Mouse (Mus musculus) MEL (cell line): ENCODE data around the gene Tspyl4. TPM values are rescaled to one million over a fixed set of nuclear protein-coding genes. Genes with fewer than 3 reads are reported as not detected.

Source experiments
- DNase-seq: peaks from one replicate; pipeline ENCODE4 v3.0.0; 2011; ENCODE audit warnings: low read depth, low spot score
- H3K27ac ChIP-seq: 2 replicates; pipeline ENCODE4 v1.5.1; 2012; ENCODE audit warnings: low read depth, mild to moderate bottlenecking, control low read depth, low read length, moderate library complexity; ENCODE audit not compliant: control insufficient read depth
- H3K27me3 ChIP-seq, 2 experiments: fragments of 150-350 bp in 1 of 2; sonication (generic) in 1 of 2; 2 replicates each; pipeline ENCODE4 v1.6.1; 2012; ENCODE audit warnings: low read length in 2 of 2, mild to moderate bottlenecking in 2 of 2, improper control_type of control experiment in 1 of 2, moderate library complexity in 1 of 2; ENCODE audit not compliant: insufficient read depth in 2 of 2, control insufficient read depth in 1 of 2
- H3K36me3 ChIP-seq, 2 experiments: 2 replicates each; pipeline ENCODE4 v1.6.1; 2012 to 2014; ENCODE audit warnings: low read length in 2 of 2, improper control_type of control experiment in 1 of 2, inconsistent platforms in 1 of 2, mild to moderate bottlenecking in 1 of 2; ENCODE audit not compliant: insufficient read depth in 2 of 2, control insufficient read depth in 1 of 2
- H3K4me1 ChIP-seq, 2 experiments: fragments of 150-350 bp in 1 of 2; sonication (generic) in 1 of 2; 2 replicates each; pipeline ENCODE4 v1.6.1; 2012; ENCODE audit warnings: low read length in 2 of 2, improper control_type of control experiment in 1 of 2, mild to moderate bottlenecking in 1 of 2; ENCODE audit not compliant: insufficient read depth in 2 of 2, control insufficient read depth in 1 of 2
- H3K4me3 ChIP-seq, 2 experiments: fragments of 150-350 bp in 1 of 2; sonication (generic) in 1 of 2; 2 replicates each; pipeline ENCODE4 v1.5.1; 2012; ENCODE audit warnings: low read depth in 2 of 2, low read length in 2 of 2, mild to moderate bottlenecking in 2 of 2, moderate library complexity in 2 of 2, control low read depth in 1 of 2, improper control_type of control experiment in 1 of 2; ENCODE audit not compliant: control insufficient read depth in 1 of 2, insufficient read depth in 1 of 2
- H3K79me2 ChIP-seq: 2 replicates; pipeline ENCODE4 v1.6.1; 2012; ENCODE audit warnings: mild to moderate bottlenecking, low read length, moderate library complexity; ENCODE audit not compliant: control insufficient read depth, poor library complexity, insufficient read depth
- H3K9ac ChIP-seq: 2 replicates; pipeline ENCODE4 v1.6.1; 2012; ENCODE audit warnings: low read depth, mild to moderate bottlenecking, control low read depth, low read length, moderate library complexity; ENCODE audit not compliant: control insufficient read depth, poor library complexity, severe bottlenecking
- H3K9me3 ChIP-seq: fragments of 150-350 bp; sonication (generic); replicated peaks from 2 replicates; pipeline ENCODE4 v1.6.1; 2012; ENCODE audit warnings: mild to moderate bottlenecking, low read length, improper control_type of control experiment, moderate library complexity; ENCODE audit not compliant: insufficient read depth
- CHD1 ChIP-seq: IDR thresholded peaks from 2 replicates; pipeline ENCODE4 v1.6.1; 2012; ENCODE audit warnings: low read depth, mild to moderate bottlenecking, inconsistent platforms, low read length, improper control_type of control experiment
- CTCF ChIP-seq, 3 experiments: IDR thresholded peaks in 2 of 3; conservative IDR thresholded peaks in 1 of 3; 2 replicates each; pipeline ENCODE4 v1.5.1; 2011 to 2012; ENCODE audit warnings: low read length in 3 of 3, low read depth in 2 of 3, mild to moderate bottlenecking in 2 of 3, improper control_type of control experiment in 1 of 3, inconsistent platforms in 1 of 3, mixed read lengths in 1 of 3, moderate library complexity in 1 of 3; ENCODE audit not compliant: control insufficient read depth in 1 of 3, insufficient read depth in 1 of 3, poor library complexity in 1 of 3, severe bottlenecking in 1 of 3
- E2F4 ChIP-seq: IDR thresholded peaks from 2 replicates; pipeline ENCODE4 v1.6.1; 2011; ENCODE audit warnings: low read depth, low read length, improper control_type of control experiment, borderline replicate concordance
- ELF1 ChIP-seq: IDR thresholded peaks from 2 replicates; pipeline ENCODE4 v1.6.1; 2014; ENCODE audit warnings: low read depth, mild to moderate bottlenecking, inconsistent platforms, low read length, improper control_type of control experiment, moderate library complexity
- EP300 ChIP-seq, 2 experiments: IDR thresholded peaks; 2 replicates each; pipeline ENCODE4 v1.6.1; 2011; ENCODE audit warnings: improper control_type of control experiment in 2 of 2, low read length in 2 of 2, low read depth in 1 of 2, mild to moderate bottlenecking in 1 of 2
- GATA1 ChIP-seq: IDR thresholded peaks from 2 replicates; pipeline ENCODE4 v1.6.1; 2011; ENCODE audit warnings: low read depth, low read length, improper control_type of control experiment
- HCFC1 ChIP-seq: IDR thresholded peaks from 2 replicates; pipeline ENCODE4 v1.6.1; 2012; ENCODE audit warnings: low read depth, mild to moderate bottlenecking, inconsistent platforms, low read length, improper control_type of control experiment, moderate library complexity
- JUND ChIP-seq: IDR thresholded peaks from 2 replicates; pipeline ENCODE4 v1.6.1; 2011; ENCODE audit warnings: low read depth, mild to moderate bottlenecking, improper control_type of control experiment, low read length
- MAX ChIP-seq: IDR thresholded peaks from 2 replicates; pipeline ENCODE4 v1.6.1; 2011; ENCODE audit warnings: low read length, improper control_type of control experiment
- MXI1 ChIP-seq: IDR thresholded peaks from 2 replicates; pipeline ENCODE4 v1.6.1; 2011; ENCODE audit warnings: mild to moderate bottlenecking, low read depth, low read length, improper control_type of control experiment
- MYB ChIP-seq: IDR thresholded peaks from 2 replicates; pipeline ENCODE4 v1.6.1; 2011; ENCODE audit warnings: mild to moderate bottlenecking, low read depth, low read length, improper control_type of control experiment
- NRF1 ChIP-seq: IDR thresholded peaks from 2 replicates; pipeline ENCODE4 v1.6.1; 2014; ENCODE audit warnings: low read depth, mild to moderate bottlenecking, inconsistent platforms, low read length, improper control_type of control experiment, moderate library complexity; ENCODE audit not compliant: poor library complexity, insufficient read depth, severe bottlenecking
- POLR2AphosphoS2 ChIP-seq: IDR thresholded peaks from 2 replicates; pipeline ENCODE4 v1.6.1; 2011; ENCODE audit warnings: low read length, improper control_type of control experiment
- RAD21 ChIP-seq: IDR thresholded peaks from 2 replicates; pipeline ENCODE4 v1.6.1; 2011; ENCODE audit warnings: mild to moderate bottlenecking, low read depth, low read length, improper control_type of control experiment
- RCOR1 ChIP-seq: IDR thresholded peaks from 2 replicates; pipeline ENCODE4 v1.6.1; 2012; ENCODE audit warnings: low read depth, mild to moderate bottlenecking, inconsistent platforms, low read length, improper control_type of control experiment
- SIN3A ChIP-seq: IDR thresholded peaks from 2 replicates; pipeline ENCODE4 v1.6.1; 2012; ENCODE audit warnings: low read length, improper control_type of control experiment, inconsistent platforms
- TAL1 ChIP-seq: IDR thresholded peaks from 2 replicates; pipeline ENCODE4 v1.6.1; 2012; ENCODE audit warnings: mild to moderate bottlenecking, inconsistent platforms, low read length, moderate library complexity, mixed read lengths
- TBP ChIP-seq: IDR thresholded peaks from 2 replicates; pipeline ENCODE4 v1.8.0; 2011; ENCODE audit warnings: low read depth, low read length, improper control_type of control experiment
- TCF12 ChIP-seq: IDR thresholded peaks from 2 replicates; pipeline ENCODE4 v1.6.1; 2014; ENCODE audit warnings: low read depth, mild to moderate bottlenecking, inconsistent platforms, low read length, improper control_type of control experiment, moderate library complexity
- UBTF ChIP-seq: IDR thresholded peaks from 2 replicates; pipeline ENCODE4 v1.6.1; 2012; ENCODE audit warnings: low read depth, mild to moderate bottlenecking, inconsistent platforms, low read length, improper control_type of control experiment, moderate library complexity, borderline replicate concordance; ENCODE audit not compliant: insufficient read depth
- USF1 ChIP-seq: IDR thresholded peaks from 2 replicates; pipeline ENCODE4 v1.6.1; 2014; ENCODE audit warnings: low read depth, mild to moderate bottlenecking, inconsistent platforms, low read length, improper control_type of control experiment, moderate library complexity
- ZNF384 ChIP-seq: IDR thresholded peaks from 2 replicates; pipeline ENCODE4 v1.6.1; 2012; ENCODE audit warnings: low read depth, mild to moderate bottlenecking, inconsistent platforms, low read length, improper control_type of control experiment
- polyA plus RNA-seq, 2 experiments: library from polyadenylated mRNA; stranded (reverse) in 1 of 2; unstranded in 1 of 2; fragments of >175 nt in 1 of 2; fragments of >200 nt in 1 of 2; gene quantifications; 2 replicates each; pipeline versions ENCODE4 v1.2.1 to v1.2.4; 2012; ENCODE audit warnings: low replicate concordance in 2 of 2, low read depth in 1 of 2; ENCODE audit not compliant: insufficient read length in 2 of 2, insufficient read depth in 1 of 2, missing spikeins in 1 of 2
- total RNA-seq: library from RNA; depleted of rRNA; stranded (reverse); fragments of 300-350 nt; gene quantifications from 2 replicates; pipeline ENCODE4 v1.2.3, GENCODE M21; 2012

Tspyl4 gene
- total and polyA plus RNA-seq, 3 experiments, result 0.04 to 0.08 TPM; not detected in 1

- Histone ChIP-seq H3K4me3 (no peak overlapping the region), H3K27ac (no peak overlapping the region), H3K36me3 (no peaks in the 10 kb centered on the region), H3K4me1 (no peaks in the 10 kb centered on the region), H3K79me2 (no peaks in the 10 kb centered on the region), H3K9ac (no peak overlapping the region), H3K9me3 (no peaks in the 10 kb centered on the region), H3K27me3 (no peaks in the 10 kb centered on the region)
- no peak for DNase-seq
- TF ChIP-seq TCF12, result no peak
- TF ChIP-seq MXI1, result no peak
- no peak for TF ChIP-seq HCFC1
- no peak for TF ChIP-seq RCOR1
- no peak for TF ChIP-seq RAD21
- no peak for TF ChIP-seq JUND
- TF ChIP-seq USF1, result no peak
- TF ChIP-seq ELF1, result no peak
- TF ChIP-seq E2F4, result no peak
- TF ChIP-seq MYB, result no peak
- no peak for TF ChIP-seq CHD1
- TF ChIP-seq POLR2AphosphoS2, result no peak
- no peak for TF ChIP-seq GATA1
- TF ChIP-seq ZNF384, result no peak
- TF ChIP-seq SIN3A, result no peak
Measured at GRCm38 (mm10) chr10:34317217-34317606, 20.0 kb downstream of the Tspyl4 start.

- Histone ChIP-seq H3K4me3 (no peak overlapping the region), H3K9ac (no peak overlapping the region), H3K4me1 (no peaks in the 10 kb centered on the region), H3K9me3 (no peaks in the 10 kb centered on the region), H3K27me3 (no peaks in the 10 kb centered on the region), H3K27ac (no peak overlapping the region), H3K79me2 (no peaks in the 10 kb centered on the region), H3K36me3 (no peaks in the 10 kb centered on the region)
- no peak for DNase-seq
- no peak for TF ChIP-seq TAL1
- TF ChIP-seq EP300 (IDR thresholded peaks at IDR 0.05; ENCODE audit: low read depth in 1 of 2, low read length in 2 of 2), result no peak
- no peak for TF ChIP-seq E2F4
- no peak for TF ChIP-seq UBTF
- TF ChIP-seq USF1, result no peak
- no peak for TF ChIP-seq TBP
- TF ChIP-seq MXI1, result no peak
- TF ChIP-seq SIN3A, result no peak
- no peak for TF ChIP-seq MYB
- no peak for TF ChIP-seq MAX
- TF ChIP-seq CTCF (IDR thresholded peaks at IDR 0.05 in 2 of 3, conservative IDR thresholded peaks at IDR 0.05 in 1 of 3; ENCODE audit: control insufficient read depth in 1 of 3, insufficient read depth in 1 of 3, low read depth in 2 of 3, low read length in 3 of 3, poor library complexity in 1 of 3, severe bottlenecking in 1 of 3), result no peak
- TF ChIP-seq NRF1, result no peak
- TF ChIP-seq, all 39 proteins: peak for 0
Measured at GRCm38 (mm10) chr10:34320809-34321208, 23.6 kb downstream of the Tspyl4 start.
